Mouse (Mus musculus) kidney, embryonic 14.5 days (tissue): Measurements from ENCODE around the gene Lnpep. TPM values are rescaled to one million over a fixed set of nuclear protein-coding genes. Genes with fewer than 3 reads are reported as not detected.

Source experiments
- ATAC-seq: fragments of 200-750 bp; cut with Nextera tagmentation; 2 replicates; pipeline ENCODE4 v1.8.0; 2017; ENCODE audit warnings: moderate number of reproducible peaks, mild to moderate bottlenecking, moderate TSS enrichment, moderate library complexity; ENCODE audit not compliant: low FRiP score, low TSS enrichment
- H3K27ac ChIP-seq: fragments of 300-500 bp; sonication (generic); 2 replicates; pipeline ENCODE4 v1.5.1; 2014; ENCODE audit warnings: low read depth, mild to moderate bottlenecking, low read length, moderate library complexity, mixed read lengths
- H3K27me3 ChIP-seq: fragments of 300-500 bp; sonication (generic); 2 replicates; pipeline ENCODE4 v1.6.1; 2014; ENCODE audit warnings: mild to moderate bottlenecking, low read length; ENCODE audit not compliant: control insufficient read depth, insufficient read depth
- H3K36me3 ChIP-seq: fragments of 300-500 bp; sonication (generic); 2 replicates; pipeline ENCODE4 v1.6.1; 2014; ENCODE audit warnings: low read length, mixed read lengths; ENCODE audit not compliant: control insufficient read depth, insufficient read depth
- H3K4me1 ChIP-seq: fragments of 300-500 bp; sonication (generic); 2 replicates; pipeline ENCODE4 v1.6.1; 2014; ENCODE audit warnings: low read length, mixed read lengths; ENCODE audit not compliant: control insufficient read depth, insufficient read depth
- H3K4me2 ChIP-seq: fragments of 300-500 bp; sonication (generic); replicated peaks from 2 replicates; pipeline ENCODE4 v1.6.1; 2014; ENCODE audit warnings: low read depth, mild to moderate bottlenecking, low read length
- H3K4me3 ChIP-seq: fragments of 300-500 bp; sonication (generic); 2 replicates; pipeline ENCODE4 v1.5.1; 2014; ENCODE audit warnings: mild to moderate bottlenecking, low read length
- H3K9ac ChIP-seq: fragments of 300-500 bp; sonication (generic); 2 replicates; pipeline ENCODE4 v1.6.1; 2014; ENCODE audit warnings: low read depth, mild to moderate bottlenecking, low read length, moderate library complexity
- H3K9me3 ChIP-seq: fragments of 300-500 bp; sonication (generic); 2 replicates; pipeline ENCODE4 v1.6.1; 2016; ENCODE audit warnings: low read length; ENCODE audit not compliant: control insufficient read depth
- WGBS: fragments of 180-500 bp; shearing (Covaris S2); extraction: QIAGEN DNeasy Blood & Tissue Kit; methylation state at CpG from one replicate; pipeline ENCODE4 v1.1.7; 2014; 5-methylcytosine and 5-hydroxymethylcytosine counted together
- polyA plus RNA-seq: library from polyadenylated mRNA; unstranded; fragments of >200 nt; fragmentation: Nextera tagmentation; extraction: Ambion mirVana; gene quantifications from 2 replicates; pipeline ENCODE4 v1.2.1, GENCODE M21; 2014

Gene Lnpep
- polyA plus RNA-seq, 1 experiment from 2014 or later = 12.4 TPM

DNA sequence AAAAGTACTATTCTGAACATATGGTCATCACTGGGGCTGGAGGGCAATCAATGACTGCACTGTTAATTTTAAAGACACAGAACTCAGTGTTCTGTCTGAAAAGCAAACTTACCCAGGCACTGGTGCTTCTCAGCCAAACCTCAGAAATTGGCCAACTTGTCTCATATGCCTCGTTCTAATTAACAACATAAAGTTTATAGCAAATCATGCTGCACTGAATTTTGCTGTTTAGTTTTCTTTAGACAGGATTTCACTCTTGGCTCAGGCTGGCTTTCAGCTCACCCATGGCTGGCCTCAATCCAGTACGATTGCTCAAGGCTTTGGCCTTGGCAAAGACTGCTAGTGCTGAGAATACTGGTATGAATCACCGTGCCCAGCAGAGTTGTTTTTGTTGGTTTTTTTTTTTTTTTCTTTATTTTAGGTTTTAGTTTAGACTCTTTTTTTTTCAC lies 24.0 kb downstream of the Lnpep start:
- Histone ChIP-seq H3K9me3 (no peaks in the 10 kb centered on the region), H3K9ac (no peak overlapping the region), H3K27me3 (no peaks in the 10 kb centered on the region), H3K27ac (no peak overlapping the region), H3K4me3 (no peak overlapping the region), H3K4me2 (no peak overlapping the region), H3K36me3 (no peaks in the 10 kb centered on the region), H3K4me1 (no peaks in the 10 kb centered on the region)
- no peak for ATAC-seq
- 65% methylated on average over 3 of the region's 3 CpGs for WGBS

DNA sequence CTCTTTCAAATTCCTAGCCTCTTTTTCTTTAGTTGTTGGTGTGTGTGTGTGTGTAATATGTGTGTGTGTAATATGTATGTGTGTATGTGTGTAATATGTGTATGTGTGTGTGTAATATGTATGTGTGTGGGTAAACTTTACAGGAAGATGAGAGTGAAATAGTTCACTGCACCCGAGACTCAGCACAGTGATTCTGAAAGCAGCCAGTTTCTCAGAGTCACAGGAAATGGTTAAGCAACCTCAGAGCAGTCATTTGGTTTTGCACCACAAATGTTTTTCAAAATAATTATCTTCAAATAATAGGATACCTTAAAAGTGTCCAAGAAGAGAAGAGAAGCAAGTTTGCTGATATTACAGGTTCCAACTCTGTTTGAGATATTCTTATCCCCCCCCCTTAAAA lies 24.8 kb downstream of the Lnpep start:
- H3K9me3 ChIP-seq = no peaks in the 10 kb centered on the region
- no peak overlapping the region for H3K9ac ChIP-seq
- H3K4me1 ChIP-seq = no peaks in the 10 kb centered on the region
- H3K4me3 ChIP-seq = no peak overlapping the region
- no peaks in the 10 kb centered on the region for H3K36me3 ChIP-seq
- H3K27me3 ChIP-seq = no peaks in the 10 kb centered on the region
- H3K4me2 ChIP-seq = no peak overlapping the region
- H3K27ac ChIP-seq = no peak overlapping the region
- no peak for ATAC-seq
- 62% methylated on average over 1 of the region's 1 CpGs for WGBS

DNA sequence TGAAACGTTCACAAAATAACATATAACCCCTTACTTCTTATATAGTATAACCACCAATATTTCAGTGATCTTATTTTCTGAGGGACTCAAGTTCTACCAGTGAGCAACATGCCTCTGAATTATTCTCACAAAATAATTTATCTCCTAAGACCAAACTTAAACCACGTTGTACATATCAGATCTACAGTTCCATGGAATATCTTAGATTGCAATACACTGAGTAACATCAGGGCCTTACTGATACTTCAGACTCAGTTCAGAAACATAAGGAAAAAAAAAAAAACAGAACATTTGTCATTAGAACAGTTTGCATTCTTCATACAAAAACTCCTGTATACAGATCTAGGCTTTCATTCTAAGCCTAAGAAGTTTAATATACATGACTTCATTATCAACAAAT lies 26.5 kb downstream of the Lnpep start:
- ATAC-seq = no peak
- Histone ChIP-seq H3K36me3 (no peaks in the 10 kb centered on the region), H3K27ac (no peak overlapping the region), H3K9ac (no peak overlapping the region), H3K4me1 (no peaks in the 10 kb centered on the region), H3K4me3 (no peak overlapping the region), H3K27me3 (no peaks in the 10 kb centered on the region), H3K9me3 (no peaks in the 10 kb centered on the region), H3K4me2 (no peak overlapping the region)
- WGBS = 68% methylated on average over 2 of the region's 2 CpGs

GRCm38 (mm10) chr17:17592926-17593325 lies 31.9 kb downstream of the Lnpep start:
- Histone ChIP-seq H3K4me1 (no peaks in the 10 kb centered on the region), H3K4me2 (no peak overlapping the region), H3K27ac (no peak overlapping the region), H3K9ac (no peak overlapping the region), H3K4me3 (no peak overlapping the region), H3K27me3 (no peaks in the 10 kb centered on the region), H3K9me3 (no peaks in the 10 kb centered on the region), H3K36me3 (no peaks in the 10 kb centered on the region)
- WGBS = 83% methylated on average over 1 of the region's 1 CpGs
- no peak for ATAC-seq

GRCm38 (mm10) chr17:17587333-17588047 lies 37.4 kb downstream of the Lnpep start:
- no peaks in the 10 kb centered on the region for H3K36me3 ChIP-seq
- H3K9me3 ChIP-seq = no peaks in the 10 kb centered on the region
- ATAC-seq = no peak
- H3K4me2 ChIP-seq = no peak overlapping the region
- no peak overlapping the region for H3K27ac ChIP-seq
- WGBS = 82% methylated on average over 7 of the region's 7 CpGs
- H3K9ac ChIP-seq = no peak overlapping the region
- no peaks in the 10 kb centered on the region for H3K27me3 ChIP-seq
- H3K4me3 ChIP-seq = no peak overlapping the region
- no peaks in the 10 kb centered on the region for H3K4me1 ChIP-seq

DNA sequence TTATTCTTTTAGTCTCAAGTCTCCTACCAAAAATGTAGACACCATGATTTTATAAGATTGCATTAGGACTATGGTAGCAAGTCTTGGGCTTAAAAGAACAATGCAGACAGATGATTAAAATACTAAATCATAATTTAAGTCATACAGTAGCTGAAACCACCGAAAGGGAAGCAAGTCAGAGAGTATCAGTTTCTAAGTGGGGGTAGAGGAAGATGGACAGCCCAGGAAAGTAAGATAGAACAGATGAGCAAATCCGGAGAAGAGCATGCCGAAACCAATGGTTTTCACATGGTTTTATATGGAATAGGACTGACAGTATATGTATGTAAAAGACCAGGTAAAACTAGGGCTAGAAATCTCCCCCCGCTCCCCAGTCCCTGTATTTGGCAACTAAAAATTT lies 39.7 kb downstream of the Lnpep start:
- H3K9me3 ChIP-seq = no peaks in the 10 kb centered on the region
- H3K27me3 ChIP-seq = no peaks in the 10 kb centered on the region
- no peak overlapping the region for H3K4me3 ChIP-seq
- no peak overlapping the region for H3K9ac ChIP-seq
- WGBS = 88% methylated on average over 4 of the region's 4 CpGs
- H3K4me1 ChIP-seq = no peaks in the 10 kb centered on the region
- ATAC-seq = no peak
- H3K36me3 ChIP-seq = no peaks in the 10 kb centered on the region
- no peak overlapping the region for H3K4me2 ChIP-seq
- H3K27ac ChIP-seq = no peak overlapping the region

DNA sequence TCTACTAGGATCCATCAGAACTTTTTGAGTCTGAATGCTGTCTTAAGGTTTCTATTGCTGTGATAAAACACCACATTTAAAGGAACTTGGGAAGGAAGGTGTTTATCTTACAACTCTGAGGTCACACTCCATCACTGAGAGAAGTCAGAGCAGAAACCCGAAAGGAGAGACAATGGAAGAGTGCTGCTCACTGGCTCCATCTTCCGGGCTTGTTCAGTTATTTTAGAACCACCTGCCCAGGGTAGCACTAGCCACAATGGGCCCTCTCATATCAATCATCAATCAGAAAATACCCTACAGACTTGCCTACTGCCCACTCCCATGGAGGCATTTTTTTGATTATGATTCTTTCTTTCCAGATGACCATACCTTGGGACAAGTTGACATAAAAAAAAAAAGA lies 41.0 kb downstream of the Lnpep start:
- no peak for ATAC-seq
- WGBS = 52% methylated on average over 2 of the region's 2 CpGs
- Histone ChIP-seq H3K27ac (no peak overlapping the region), H3K4me3 (no peak overlapping the region), H3K4me1 (no peaks in the 10 kb centered on the region), H3K27me3 (no peaks in the 10 kb centered on the region), H3K9ac (no peak overlapping the region), H3K36me3 (peaks cover 3% of the 10 kb centered on the region; the same call in 1 of the 2 replicates), H3K9me3 (no peaks in the 10 kb centered on the region), H3K4me2 (no peak overlapping the region)

DNA sequence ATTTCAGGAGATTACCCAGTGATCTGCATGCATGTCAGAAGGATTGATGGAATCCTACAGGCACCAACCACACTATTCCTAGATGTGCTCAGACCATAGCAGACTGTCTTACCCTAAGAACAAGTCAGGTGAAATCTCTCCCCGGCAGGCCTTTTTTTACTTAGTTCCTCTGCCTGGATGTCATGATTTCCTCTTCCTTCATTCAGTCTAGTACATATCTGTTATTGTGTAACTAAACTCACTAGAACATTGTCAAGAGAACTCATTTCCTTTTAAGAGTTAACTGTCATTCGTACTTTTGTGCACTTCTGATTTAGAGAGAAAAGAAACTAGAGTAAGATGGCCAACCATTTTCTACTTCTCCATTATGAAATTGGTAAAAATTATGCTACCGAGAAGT lies 43.6 kb downstream of the Lnpep start:
- WGBS = 93% methylated on average over 3 of the region's 3 CpGs
- Histone ChIP-seq H3K4me3 (no peak overlapping the region), H3K9ac (no peak overlapping the region), H3K27ac (no peak overlapping the region), H3K4me1 (no peaks in the 10 kb centered on the region), H3K4me2 (no peak overlapping the region), H3K9me3 (no peaks in the 10 kb centered on the region), H3K27me3 (no peaks in the 10 kb centered on the region), H3K36me3 (peaks cover 10% of the 10 kb centered on the region; the same call in 1 of the 2 replicates)
- no peak for ATAC-seq

DNA sequence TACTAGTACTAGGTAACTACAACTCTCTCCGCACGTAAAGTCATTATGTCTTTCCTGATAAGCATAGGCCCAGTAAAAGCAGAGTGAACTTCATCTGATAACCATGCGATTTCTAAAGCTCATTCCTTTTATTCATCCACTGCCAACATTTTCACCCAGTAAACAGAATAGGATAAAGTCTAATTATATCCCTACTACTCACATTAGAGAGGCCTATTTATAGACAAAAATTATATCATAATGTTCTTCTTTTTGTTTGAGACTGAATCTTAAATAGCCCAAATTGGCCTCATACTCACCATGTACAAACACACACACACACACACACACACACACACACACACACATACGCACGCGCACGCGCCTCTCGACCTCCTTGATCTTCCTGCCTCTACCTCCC lies 48.5 kb downstream of the Lnpep start:
- no peak overlapping the region for H3K27ac ChIP-seq

More for the DNA sequence above, 48.5 kb downstream of the Lnpep start:
- Histone ChIP-seq H3K36me3 (peaks cover 33% of the 10 kb centered on the region), H3K4me2 (no peak overlapping the region), H3K9ac (no peak overlapping the region), H3K4me1 (no peaks in the 10 kb centered on the region), H3K27me3 (no peaks in the 10 kb centered on the region), H3K9me3 (no peaks in the 10 kb centered on the region), H3K4me3 (no peak overlapping the region)
- no peak for ATAC-seq
- 96% methylated on average over 9 of the region's 9 CpGs for WGBS
